Comparison of ENCODE assay signal across 8 mouse cellular contexts in the genomic region with DNA sequence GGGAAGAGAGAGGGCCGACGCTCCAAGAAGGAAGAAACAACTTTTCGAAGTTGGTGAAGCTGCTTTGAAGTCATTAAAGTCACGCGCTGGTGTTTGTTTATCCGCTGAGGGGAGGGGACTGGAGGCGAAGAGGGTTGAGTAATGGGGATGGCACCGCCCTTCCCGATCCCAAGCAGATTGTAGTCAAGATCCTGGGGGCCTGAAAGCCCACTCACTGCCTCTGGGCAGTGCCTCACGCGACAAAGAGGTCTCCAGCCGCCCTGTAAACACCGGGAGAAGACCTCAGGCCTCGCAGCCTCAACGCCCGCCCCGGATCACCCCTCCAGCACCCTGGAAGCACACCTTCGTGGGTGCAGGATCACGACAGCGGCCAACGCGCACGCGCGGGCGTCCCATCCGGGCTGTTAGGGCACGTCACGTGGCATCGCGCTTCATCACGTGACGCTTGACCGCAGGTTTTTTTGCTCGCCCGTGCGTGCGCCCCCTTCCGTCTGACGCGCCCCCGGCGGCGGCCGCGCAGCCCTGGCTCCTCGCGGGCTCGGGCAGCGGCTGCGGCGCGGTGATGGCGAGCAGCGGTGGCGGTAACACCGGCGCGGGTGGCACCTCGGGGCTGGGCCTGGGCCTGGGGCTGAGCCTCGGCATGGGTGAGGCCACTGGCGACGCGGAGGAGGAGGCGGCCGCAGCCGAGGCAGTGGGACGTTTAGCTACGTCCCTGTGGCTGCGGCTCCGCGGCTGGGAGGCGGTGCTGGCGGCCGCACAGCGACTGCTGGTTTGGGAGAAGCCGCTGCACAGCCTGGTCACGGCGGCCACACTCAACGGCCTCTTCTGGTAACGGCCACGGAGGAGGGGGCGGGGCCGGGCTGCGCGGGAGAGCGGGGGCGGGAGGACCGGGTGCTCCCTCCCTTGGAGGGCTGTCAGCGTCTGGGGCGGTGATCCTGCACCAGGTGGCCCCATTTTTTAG. TPM values are rescaled to one million over a fixed set of nuclear protein-coding genes. Genes with fewer than 3 reads are reported as not detected.
A peak's percentile ranks its signal among the peaks of the same experiment; 100 is the strongest.
DNase-seq lines count a peak whose midpoint lies in the region; ATAC-seq lines count a peak whose summit lies in the region.

Gene Cnppd1, minus strand, starts transcription at position 411 of the 961 bp plus-strand sequence.
Gene Retreg2, plus strand, starts transcription at position 478 of the 961 bp plus-strand sequence.

- peak; percentile 73 for ATAC-seq in inflammation-experienced regulatory T-cells, adult 6 months
- ATAC-seq in megakaryocyte-erythroid progenitor cell, adult 5-6 weeks (replicated peaks; ENCODE audit: low FRiP score, low TSS enrichment, poor library complexity, severe bottlenecking), result peak; percentile 62

- peak; percentile 97 for DNase-seq in adipocyte (ENCODE audit: low spot score)
- peak; percentile 99 for DNase-seq in embryo, embryonic 10 days (ENCODE audit: low spot score)
- DNase-seq in gastrocnemius, postnatal 14 days, result peak; percentile 96
- peak; percentile 93 to 98 for DNase-seq in left cerebral cortex, postnatal 10 days (ENCODE audit: extremely low spot score in 1 of 2, low spot score in 2 of 2)
- peak; percentile 95 for DNase-seq in right cerebral cortex, postnatal 25 days
- peak; percentile 95 to 96 for DNase-seq in urinary bladder, postnatal 4 days (ENCODE audit: low spot score in 2 of 2)

- intact Hi-C loops in gastrocnemius, postnatal 14 days (cut with DNase I; ENCODE audit: low total_unique reads), result no loop called here
- intact Hi-C loops in left cerebral cortex, postnatal 10 days (cut with DNase I), result no loop called here

RNA-seq across cellular contexts. Expression of gene Cnppd1, which starts in this region (rescaled TPM):
- total RNA-seq in gastrocnemius, postnatal 14 days (2021), result 10 to 100 TPM; 15.1 to 18.4 TPM
- 100 to 1,000 TPM; 120 to 140 (median 139) TPM for polyA plus RNA-seq in inflammation-experienced regulatory T-cells, adult 6 months (2017; shearing (Covaris generic))
- 10 to 100 TPM; 31.7 to 33.4 TPM for total RNA-seq in left cerebral cortex, postnatal 10 days (2021)
- 56.9 and 83.8 TPM in 2 replicates for total RNA-seq in megakaryocyte-erythroid progenitor cell, adult 5-6 weeks (2014; fragmentation: Nextera tagmentation)
- 51.8 and 81.7 TPM in 2 replicates for total RNA-seq in megakaryocyte-erythroid progenitor cell, adult 5-6 weeks (2017)

RNA-seq across cellular contexts. Expression of gene Retreg2, which starts in this region (rescaled TPM):
- 10 to 100 TPM; 13.2 to 15.1 TPM for total RNA-seq in gastrocnemius, postnatal 14 days (2021)
- 10 to 100 TPM; 17.4 to 31.3 (median 20.3) TPM for polyA plus RNA-seq in inflammation-experienced regulatory T-cells, adult 6 months (2017; shearing (Covaris generic))
- total RNA-seq in left cerebral cortex, postnatal 10 days (2021), result 100 to 1,000 TPM; 151 to 153 TPM
- 105 and 115 TPM in 2 replicates for total RNA-seq in megakaryocyte-erythroid progenitor cell, adult 5-6 weeks (2014; fragmentation: Nextera tagmentation)
- 63.6 and 129 TPM in 2 replicates for total RNA-seq in megakaryocyte-erythroid progenitor cell, adult 5-6 weeks (2017)

Comparison
In these comparisons a context has a peak if more than half of its experiments do, and no peak if none do; other contexts are left out.
1. Peak in every context shown above with its lines: DNase-seq and ATAC-seq.
2. RNA of gene Retreg2 (total RNA-seq): 151 to 153 TPM in left cerebral cortex, postnatal 10 days and 63.6 to 129 TPM in megakaryocyte-erythroid progenitor cell, adult 5-6 weeks; 13.2 to 15.1 TPM in gastrocnemius, postnatal 14 days; every median in the first group is over 4 times any median in the second.